ENCODE assay signal across 10 mouse cellular contexts in the genomic region with DNA sequence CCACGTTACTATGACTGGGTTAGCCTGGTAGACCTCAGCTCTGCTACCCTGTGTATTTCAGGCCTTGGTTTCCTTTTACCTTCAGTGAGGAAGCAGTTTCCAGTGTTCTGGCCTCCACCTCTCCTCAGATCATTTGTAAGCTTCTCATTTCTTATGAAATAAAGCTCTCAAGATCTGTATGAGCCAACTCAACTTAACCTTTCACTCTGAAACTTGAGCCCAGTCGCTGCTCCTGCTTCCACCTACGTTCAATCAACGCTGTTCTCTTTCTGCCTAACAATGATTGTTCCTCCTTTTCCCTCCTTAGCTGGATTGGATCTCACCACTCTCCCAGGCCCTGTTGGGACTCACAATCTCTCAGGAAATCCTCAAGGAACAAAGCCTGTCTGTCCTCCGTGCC. TPM values are rescaled to one million over a fixed set of nuclear protein-coding genes. Genes with fewer than 3 reads are reported as not detected.
A peak's percentile ranks its signal among the peaks of the same experiment; 100 is the strongest.
DNase-seq lines count a peak whose midpoint lies in the region; ATAC-seq and TF ChIP-seq lines count a peak whose summit lies in the region.
"Had no signal": no experiment of that assay in that cellular context is flagged by ENCODE, and none has a peak within 500 bp of the region (broad histone marks: within the 10 kb centered on the region; RNA-seq: fewer than 3 reads in every experiment).

No protein-coding gene starts in this region.

- 62% methylated on average over 5 of the region's 5 CpGs for WGBS in heart, embryonic 10.5 days
- WGBS in lung, embryonic 14.5 days, result 50% methylated on average over 5 of the region's 5 CpGs
- WGBS in lung, adult 2 months, result 55% methylated on average over 5 of the region's 5 CpGs
- 65% methylated on average over 5 of the region's 5 CpGs for WGBS in hindbrain, embryonic 15.5 days
- WGBS in stomach, embryonic 16.5 days, result 64% methylated on average over 5 of the region's 5 CpGs

- peaks cover 25% of the 10 kb centered on the region for H3K36me3 ChIP-seq in heart, embryonic 10.5 days
- peaks cover 17% of the 10 kb centered on the region; the same call in 1 of the 2 replicates for H3K36me3 ChIP-seq in lung, embryonic 14.5 days (ENCODE audit: insufficient read depth)
- H3K36me3 ChIP-seq in hindbrain, embryonic 15.5 days, result peaks cover 28% of the 10 kb centered on the region
- peaks cover 6% of the 10 kb centered on the region; the same call in 1 of the 2 replicates for H3K36me3 ChIP-seq in stomach, embryonic 16.5 days (ENCODE audit: control insufficient read depth, insufficient read depth, low read length)

- TF ChIP-seq POLR2A in lung, adult 2 months (IDR thresholded peaks at IDR 0.05; ENCODE audit: borderline replicate concordance, extremely low read depth, low read depth, low read length), result no peak

- peaks cover 18% of the 10 kb centered on the region; the same call in 1 of the 2 replicates for H3K4me1 ChIP-seq in heart, embryonic 10.5 days
- 0 out of 2 replicates have a peak, but pooled peaks cover 5% of the 10 kb centered on the region for H3K4me1 ChIP-seq in lung, embryonic 14.5 days (ENCODE audit: insufficient read depth)
- H3K4me1 ChIP-seq in lung, adult 2 months (ENCODE audit: control insufficient read depth, insufficient read depth, low read length), result peaks cover 2% of the 10 kb centered on the region
- peaks cover 9% of the 10 kb centered on the region for H3K4me1 ChIP-seq in hindbrain, embryonic 15.5 days (replicated peaks)
- peaks cover 8% of the 10 kb centered on the region; the same call in 1 of the 2 replicates for H3K4me1 ChIP-seq in stomach, embryonic 16.5 days (ENCODE audit: control insufficient read depth, insufficient read depth, low read length)

- H3K9me3 ChIP-seq in heart, embryonic 10.5 days, result no peaks in the 10 kb centered on the region
- no peaks in the 10 kb centered on the region for H3K9me3 ChIP-seq in lung, embryonic 14.5 days (ENCODE audit: low read depth, low read length)
- no peaks in the 10 kb centered on the region for H3K9me3 ChIP-seq in hindbrain, embryonic 15.5 days
- H3K9me3 ChIP-seq in stomach, embryonic 16.5 days (replicated peaks; ENCODE audit: control insufficient read depth, low read length), result no peaks in the 10 kb centered on the region

- DNase-seq in heart, embryonic 10.5 days (ENCODE audit: low spot score), result no peak
- DNase-seq in heart, adult 8-10 months (ENCODE audit: low spot score), result no peak
- DNase-seq in lung, embryonic 14.5 days, result no peak
- no peak for DNase-seq in lung, adult 2 months
- DNase-seq in layer of hippocampus, adult 8-10 months (ENCODE audit: low spot score in 2 of 2), result no peak
- DNase-seq in spleen, postnatal 14 days (ENCODE audit: low spot score in 2 of 2), result no peak
- DNase-seq: gastrocnemius, postnatal 25 days; kidney, postnatal 10 days had no signal

- H3K4me3 ChIP-seq in heart, embryonic 10.5 days, result no peak overlapping the region
- no peak overlapping the region for H3K4me3 ChIP-seq in lung, embryonic 14.5 days (ENCODE audit: low read depth, low read length)
- no peak overlapping the region for H3K4me3 ChIP-seq in lung, adult 2 months (replicated peaks; ENCODE audit: extremely low read depth, low read depth, low read length)
- no peak overlapping the region for H3K4me3 ChIP-seq in hindbrain, embryonic 15.5 days
- no peak overlapping the region for H3K4me3 ChIP-seq in stomach, embryonic 16.5 days (replicated peaks; ENCODE audit: low read length)

- H3K4me2 ChIP-seq in lung, embryonic 14.5 days, result 0 out of 2 replicates have a peak overlapping the region, but pooled peaks have one; percentile 3
- H3K4me2 ChIP-seq in hindbrain, embryonic 15.5 days, result no peak overlapping the region
- no peak overlapping the region for H3K4me2 ChIP-seq in stomach, embryonic 16.5 days (ENCODE audit: low read depth, low read length)

- no peak for TF ChIP-seq CTCF in lung, embryonic 14.5 days (IDR thresholded peaks at IDR 0.05; ENCODE audit: low read depth)
- no peak for TF ChIP-seq CTCF in lung, adult 2 months (IDR thresholded peaks at IDR 0.05; ENCODE audit: insufficient read depth, low read length)

- H3K27me3 ChIP-seq in heart, embryonic 10.5 days (ENCODE audit: insufficient read depth, poor library complexity, severe bottlenecking), result no peaks in the 10 kb centered on the region
- H3K27me3 ChIP-seq in lung, embryonic 14.5 days (ENCODE audit: insufficient read depth, low read length), result no peaks in the 10 kb centered on the region
- H3K27me3 ChIP-seq in hindbrain, embryonic 15.5 days, result no peaks in the 10 kb centered on the region
- no peaks in the 10 kb centered on the region for H3K27me3 ChIP-seq in stomach, embryonic 16.5 days (ENCODE audit: control insufficient read depth, insufficient read depth, low read length)

- no peak for ATAC-seq in lung, embryonic 14.5 days (ENCODE audit: insufficient read depth)
- no peak for ATAC-seq in hindbrain, embryonic 15.5 days (ENCODE audit: low FRiP score, low read depth)
- ATAC-seq in stomach, embryonic 16.5 days (ENCODE audit: insufficient read depth, low FRiP score), result no peak

- 0 out of 2 replicates have a peak overlapping the region, but pooled peaks have one; percentile 30 for H3K9ac ChIP-seq in lung, embryonic 14.5 days
- H3K9ac ChIP-seq in hindbrain, embryonic 15.5 days, result no peak overlapping the region
- no peak overlapping the region for H3K9ac ChIP-seq in stomach, embryonic 16.5 days (ENCODE audit: low read length)

- peak overlapping the region; percentile 71 for H3K27ac ChIP-seq in heart, embryonic 10.5 days
- peak overlapping the region; percentile 21; the same call in 1 of the 2 replicates for H3K27ac ChIP-seq in lung, embryonic 14.5 days (ENCODE audit: low read depth)
- peak overlapping the region; percentile 1; the same call in 1 of the 2 replicates for H3K27ac ChIP-seq in hindbrain, embryonic 15.5 days (replicated peaks)
- H3K27ac ChIP-seq in stomach, embryonic 16.5 days (ENCODE audit: low read length), result peak overlapping the region; percentile 25; the same call in 1 of the 2 replicates

RNA-seq across cellular contexts. Expression of a gene that starts 2.7 kb away (rescaled TPM):
- 25.2 and 35.2 TPM in 2 replicates for polyA plus RNA-seq in heart, embryonic 10.5 days (2016; fragmentation: Nextera tagmentation; extraction: Ambion mirVana)
- 10 to 100 TPM; 64.5 to 96.2 (median 80.6) TPM for total RNA-seq in heart, adult 8-10 months (2022)
- 38.4 and 39.6 TPM in 2 replicates for polyA plus RNA-seq in lung, embryonic 14.5 days (2014; fragmentation: Nextera tagmentation; extraction: Ambion mirVana)
- polyA plus RNA-seq in lung, adult 2 months (2012; rRNA removed), result 2.6 and 6.7 TPM in 2 replicates
- polyA plus RNA-seq in hindbrain, embryonic 15.5 days (2015; fragmentation: Nextera tagmentation; extraction: Ambion mirVana), result 52.9 and 68.5 TPM in 2 replicates
- polyA plus RNA-seq in stomach, embryonic 16.5 days (2015; fragmentation: Nextera tagmentation; extraction: Ambion mirVana), result 28.5 and 36.0 TPM in 2 replicates
- 10 to 100 TPM; 40.2 to 59.2 (median 48.5) TPM for total RNA-seq in layer of hippocampus, adult 8-10 months (2022)

RNA-seq across cellular contexts. Expression of a gene that starts 32.1 kb away (rescaled TPM):
- polyA plus RNA-seq in heart, embryonic 10.5 days (2016; fragmentation: Nextera tagmentation; extraction: Ambion mirVana), result 0.33 and 0.47 TPM in 2 replicates
- 1 to 10 TPM; 3.1 to 3.6 (median 3.4) TPM for total RNA-seq in heart, adult 8-10 months (2022)
- 1.3 and 2.7 TPM in 2 replicates for polyA plus RNA-seq in lung, embryonic 14.5 days (2014; fragmentation: Nextera tagmentation; extraction: Ambion mirVana)
- 36.5 and 53.2 TPM in 2 replicates for polyA plus RNA-seq in lung, adult 2 months (2012; rRNA removed)
- 5.7 and 6.1 TPM in 2 replicates for polyA plus RNA-seq in hindbrain, embryonic 15.5 days (2015; fragmentation: Nextera tagmentation; extraction: Ambion mirVana)
- 2.8 and 3.3 TPM in 2 replicates for polyA plus RNA-seq in stomach, embryonic 16.5 days (2015; fragmentation: Nextera tagmentation; extraction: Ambion mirVana)
- 10 to 100 TPM; 10.3 to 16.4 (median 13.1) TPM for total RNA-seq in layer of hippocampus, adult 8-10 months (2022)

Comparison
In these comparisons a context has a peak if more than half of its experiments do, and no peak if none do; other contexts are left out.
1. H3K27ac ChIP-seq: peak in every context shown above with its lines; median percentile 71 in heart, embryonic 10.5 days; 25 in stomach, embryonic 16.5 days; 21 in lung, embryonic 14.5 days; 1 in hindbrain, embryonic 15.5 days.